Mouse (Mus musculus): ENCODE results near the gene Gstz1. TPM values are rescaled to one million over a fixed set of nuclear protein-coding genes. Genes with fewer than 3 reads are reported as not detected.

The Gstz1 gene
- polyA plus RNA-seq (2015; fragmentation: Nextera tagmentation; extraction: Ambion mirVana) = 59.8 and 60.4 TPM in 2 replicates

DNA sequence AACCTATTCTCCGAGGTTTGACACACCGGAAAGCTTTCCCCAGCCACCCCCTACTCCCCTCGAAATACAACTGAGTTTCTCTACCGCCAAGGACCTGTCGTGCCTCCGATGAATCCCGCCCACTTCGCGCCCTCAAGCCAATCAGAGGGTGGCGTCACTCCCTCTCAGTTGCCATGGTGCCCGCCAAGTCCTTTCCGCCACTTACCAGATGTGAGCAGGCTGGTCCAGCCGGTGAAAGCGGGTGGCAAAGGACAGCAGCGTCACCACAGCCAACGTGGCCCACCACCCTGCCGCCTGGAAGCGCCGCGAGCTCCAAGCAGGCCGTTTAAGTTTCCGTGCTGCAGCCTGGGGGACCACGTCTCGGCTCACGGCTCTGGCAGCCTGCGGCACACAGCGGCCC lies at the start of gene Gstz1:
Gstz1 (plus strand) TSS at position 200 of the 400 bp plus-strand sequence.
- peaks cover 8% of the 10 kb centered on the region for H3K36me3 ChIP-seq (ENCODE audit: insufficient read depth, low read length)
- under 1% methylated on average over 27 of the region's 27 CpGs for WGBS
- peaks cover 14% of the 10 kb centered on the region for H3K4me1 ChIP-seq (ENCODE audit: insufficient read depth, low read length)
- peak within 1 kb of the TSS; percentile 76 for H3K4me2 ChIP-seq (replicated peaks; ENCODE audit: low read depth, low read length)
- peak within 1 kb of the TSS; percentile 89 for H3K9ac ChIP-seq (replicated peaks; ENCODE audit: low read length)
- H3K27me3 ChIP-seq (ENCODE audit: insufficient read depth, low read length) = no peaks in the 10 kb centered on the region
- H3K27ac ChIP-seq (ENCODE audit: low read length) = peak within 1 kb of the TSS; percentile 99
- peak within 1 kb of the TSS; percentile 95 for H3K4me3 ChIP-seq (ENCODE audit: low read length)
- ATAC-seq (ENCODE audit: low FRiP score, low TSS enrichment) = peak; percentile 86
- 0 out of 2 replicates have a peak, but pooled peaks cover 4% of the 10 kb centered on the region for H3K9me3 ChIP-seq (ENCODE audit: low read length)

DNA sequence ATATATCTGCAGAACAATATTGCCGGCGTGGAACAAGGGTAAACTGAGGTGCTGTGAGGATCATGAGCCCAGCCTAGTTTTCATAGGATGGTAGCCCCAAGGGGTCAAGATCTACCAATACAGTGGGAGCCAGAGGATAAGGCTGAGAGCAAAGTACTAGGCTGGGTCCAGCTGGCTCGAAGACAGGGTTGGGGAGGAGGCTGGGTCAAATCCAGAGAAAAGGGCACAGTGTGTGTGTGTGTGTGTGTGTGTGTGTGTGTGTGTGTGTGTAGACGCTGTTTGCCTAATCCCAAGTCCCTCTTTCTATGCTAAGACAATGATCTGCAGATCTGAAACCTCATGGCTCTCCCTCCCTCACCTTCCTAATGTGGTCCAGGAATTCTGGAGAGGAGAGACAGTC lies 46.6 kb upstream of the Gstz1 start:
- WGBS = 80% methylated on average over 4 of the region's 4 CpGs
- H3K27me3 ChIP-seq (ENCODE audit: insufficient read depth, low read length) = peaks cover 30% of the 10 kb centered on the region
- no peak for ATAC-seq (ENCODE audit: low FRiP score, low TSS enrichment)

DNA sequence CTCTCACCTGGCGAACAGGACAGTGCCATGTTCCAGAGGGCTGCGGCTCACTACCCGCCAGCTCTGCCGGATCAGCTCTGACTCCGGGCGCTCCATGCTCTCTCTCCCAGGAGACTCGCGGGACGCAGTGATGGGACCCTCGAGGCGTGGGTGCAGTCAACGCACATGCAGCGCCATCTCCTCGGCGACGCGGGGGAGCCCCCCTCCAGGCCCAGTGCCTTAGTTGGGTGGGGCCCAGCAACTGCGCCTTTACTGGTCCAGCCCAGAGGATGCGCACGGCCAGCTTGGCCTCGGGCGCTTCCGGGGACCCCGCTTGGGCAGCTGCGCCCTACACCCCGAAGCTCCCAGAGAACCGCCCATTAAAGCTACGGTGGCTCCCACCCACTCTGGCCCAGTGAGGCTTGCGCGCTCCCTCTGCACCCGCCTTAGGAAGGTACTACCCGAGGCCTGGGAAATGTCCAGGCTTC lies 44.8 kb upstream of the Gstz1 start, which contains the start of gene Ngb:
Ngb (minus strand) TSS at position 375 of the 467 bp plus-strand sequence.
- H3K4me2 ChIP-seq (replicated peaks; ENCODE audit: low read depth, low read length) = peak within 1 kb of the TSS; percentile 57
- 2% methylated on average over 32 of the region's 32 CpGs for WGBS
- no peak within 1 kb of the TSS for H3K27ac ChIP-seq (ENCODE audit: low read length)
- no peaks in the 10 kb centered on the region for H3K36me3 ChIP-seq (ENCODE audit: insufficient read depth, low read length)
- H3K27me3 ChIP-seq (ENCODE audit: insufficient read depth, low read length) = peaks cover 30% of the 10 kb centered on the region
- no peak within 1 kb of the TSS; the same call in 1 of the 2 replicates for H3K9ac ChIP-seq (replicated peaks; ENCODE audit: low read length)
- peaks cover 7% of the 10 kb centered on the region for H3K4me1 ChIP-seq (ENCODE audit: insufficient read depth, low read length)
- H3K9me3 ChIP-seq (ENCODE audit: low read length) = no peaks in the 10 kb centered on the region
- H3K4me3 ChIP-seq (ENCODE audit: low read length) = peak within 1 kb of the TSS; percentile 40
- peak; percentile 61; the same call in 1 of the 2 replicates for ATAC-seq (ENCODE audit: low FRiP score, low TSS enrichment)

More for the DNA sequence above, 46.6 kb upstream of the Gstz1 start:
- Histone ChIP-seq H3K4me1 (ENCODE audit: insufficient read depth, low read length) (peaks cover 7% of the 10 kb centered on the region), H3K4me2 (replicated peaks; ENCODE audit: low read depth, low read length) (no peak overlapping the region), H3K4me3 (ENCODE audit: low read length) (no peak overlapping the region), H3K9ac (replicated peaks; ENCODE audit: low read length) (no peak overlapping the region), H3K36me3 (ENCODE audit: insufficient read depth, low read length) (no peaks in the 10 kb centered on the region), H3K9me3 (ENCODE audit: low read length) (no peaks in the 10 kb centered on the region), H3K27ac (ENCODE audit: low read length) (no peak overlapping the region)

DNA sequence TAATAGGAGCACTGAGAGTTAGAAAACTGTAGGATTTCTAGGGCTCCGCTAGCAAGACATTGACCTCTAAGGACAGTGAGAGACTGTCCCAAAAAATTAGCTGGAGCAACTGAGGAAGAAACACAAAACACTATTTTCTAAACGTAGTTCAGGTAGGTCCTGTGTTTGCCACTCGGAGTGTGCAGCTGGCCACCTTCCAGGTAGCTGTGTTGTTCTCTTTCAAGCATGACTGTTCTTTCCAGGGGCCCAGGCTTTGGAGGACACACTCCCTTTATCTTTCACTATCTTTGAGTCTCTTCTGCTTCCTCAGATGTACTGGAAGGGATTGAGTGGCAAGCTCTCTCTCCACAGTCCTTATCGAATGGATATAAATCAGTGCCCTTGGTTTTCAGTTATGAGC lies 43.5 kb upstream of the Gstz1 start:
- H3K4me3 ChIP-seq (ENCODE audit: low read length) = no peak overlapping the region
- H3K9ac ChIP-seq (replicated peaks; ENCODE audit: low read length) = no peak overlapping the region
- no peaks in the 10 kb centered on the region for H3K36me3 ChIP-seq (ENCODE audit: insufficient read depth, low read length)
- no peak for ATAC-seq (ENCODE audit: low FRiP score, low TSS enrichment)
- no peak overlapping the region for H3K4me2 ChIP-seq (replicated peaks; ENCODE audit: low read depth, low read length)
- H3K27ac ChIP-seq (ENCODE audit: low read length) = no peak overlapping the region
- 85% methylated on average over 4 of the region's 4 CpGs for WGBS
- peaks cover 7% of the 10 kb centered on the region for H3K4me1 ChIP-seq (ENCODE audit: insufficient read depth, low read length)
- H3K27me3 ChIP-seq (ENCODE audit: insufficient read depth, low read length) = peaks cover 30% of the 10 kb centered on the region
- no peaks in the 10 kb centered on the region for H3K9me3 ChIP-seq (ENCODE audit: low read length)

DNA sequence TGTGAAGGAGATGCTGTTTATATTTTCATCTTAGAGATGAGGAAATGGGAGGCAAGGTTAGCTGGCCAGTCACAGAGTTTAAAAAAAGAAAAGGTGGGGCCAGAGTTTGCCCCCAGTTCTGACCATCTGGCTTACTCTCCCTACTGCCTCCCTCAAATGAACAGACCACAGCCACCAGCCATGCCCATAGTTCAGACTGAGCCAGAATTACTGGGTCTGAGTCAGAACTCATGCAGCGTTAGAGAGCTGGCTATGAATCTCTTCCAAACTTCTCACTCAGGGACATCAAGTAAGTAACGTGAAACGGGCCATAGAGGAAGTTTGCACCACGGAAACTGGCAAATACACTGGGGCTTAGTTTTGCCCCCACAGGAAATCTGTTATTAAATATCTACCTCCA lies 42.2 kb upstream of the Gstz1 start:
- H3K36me3 ChIP-seq (ENCODE audit: insufficient read depth, low read length) = 0 out of 2 replicates have a peak, but pooled peaks cover 6% of the 10 kb centered on the region
- H3K4me1 ChIP-seq (ENCODE audit: insufficient read depth, low read length) = peaks cover 7% of the 10 kb centered on the region
- H3K27ac ChIP-seq (ENCODE audit: low read length) = no peak overlapping the region
- H3K9ac ChIP-seq (replicated peaks; ENCODE audit: low read length) = no peak overlapping the region
- no peak overlapping the region for H3K4me3 ChIP-seq (ENCODE audit: low read length)
- ATAC-seq (ENCODE audit: low FRiP score, low TSS enrichment) = no peak
- H3K4me2 ChIP-seq (replicated peaks; ENCODE audit: low read depth, low read length) = no peak overlapping the region
- H3K27me3 ChIP-seq (ENCODE audit: insufficient read depth, low read length) = peaks cover 30% of the 10 kb centered on the region
- 81% methylated on average over 4 of the region's 4 CpGs for WGBS
- H3K9me3 ChIP-seq (ENCODE audit: low read length) = no peaks in the 10 kb centered on the region

DNA sequence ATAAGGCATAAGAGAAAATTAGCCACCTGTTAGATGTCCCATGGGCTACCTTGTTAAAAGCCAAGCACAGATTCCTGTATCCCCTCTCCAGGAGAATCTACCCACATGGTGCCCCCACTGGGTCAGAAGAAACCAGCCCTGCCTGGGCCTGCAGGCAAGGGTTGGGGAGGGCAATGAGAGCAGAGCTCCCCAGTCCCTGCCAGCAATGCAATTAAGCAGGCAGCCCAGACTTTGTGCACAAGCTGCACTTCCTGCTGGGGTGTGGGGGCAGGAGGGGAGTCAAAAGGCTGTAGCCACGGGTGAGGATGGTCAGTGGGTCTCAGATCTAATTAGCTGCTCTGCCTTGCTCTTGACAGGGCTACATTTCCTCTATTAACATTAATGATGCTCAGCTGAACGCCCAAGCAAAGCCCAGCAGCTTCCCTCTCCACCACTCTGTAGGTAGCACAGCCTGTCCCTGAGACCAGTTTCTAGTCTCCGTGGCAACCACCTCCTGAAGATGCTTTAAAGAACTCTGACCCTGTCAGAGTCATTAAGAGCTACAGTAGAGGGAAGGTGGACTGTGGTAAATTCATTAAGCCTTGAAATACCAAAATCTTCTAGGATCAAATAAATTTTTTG lies 39.5 kb upstream of the Gstz1 start:
- no peak for ATAC-seq (ENCODE audit: low FRiP score, low TSS enrichment)
- Histone ChIP-seq H3K27ac (ENCODE audit: low read length) (no peak overlapping the region), H3K9me3 (ENCODE audit: low read length) (no peaks in the 10 kb centered on the region), H3K4me2 (replicated peaks; ENCODE audit: low read depth, low read length) (no peak overlapping the region), H3K4me3 (ENCODE audit: low read length) (no peak overlapping the region), H3K27me3 (ENCODE audit: insufficient read depth, low read length) (peaks cover 7% of the 10 kb centered on the region), H3K9ac (replicated peaks; ENCODE audit: low read length) (no peak overlapping the region), H3K36me3 (ENCODE audit: insufficient read depth, low read length) (peaks cover 18% of the 10 kb centered on the region; the same call in 1 of the 2 replicates), H3K4me1 (ENCODE audit: insufficient read depth, low read length) (no peaks in the 10 kb centered on the region; the same call in 1 of the 2 replicates)
- WGBS = 33% methylated on average over 3 of the region's 3 CpGs

DNA sequence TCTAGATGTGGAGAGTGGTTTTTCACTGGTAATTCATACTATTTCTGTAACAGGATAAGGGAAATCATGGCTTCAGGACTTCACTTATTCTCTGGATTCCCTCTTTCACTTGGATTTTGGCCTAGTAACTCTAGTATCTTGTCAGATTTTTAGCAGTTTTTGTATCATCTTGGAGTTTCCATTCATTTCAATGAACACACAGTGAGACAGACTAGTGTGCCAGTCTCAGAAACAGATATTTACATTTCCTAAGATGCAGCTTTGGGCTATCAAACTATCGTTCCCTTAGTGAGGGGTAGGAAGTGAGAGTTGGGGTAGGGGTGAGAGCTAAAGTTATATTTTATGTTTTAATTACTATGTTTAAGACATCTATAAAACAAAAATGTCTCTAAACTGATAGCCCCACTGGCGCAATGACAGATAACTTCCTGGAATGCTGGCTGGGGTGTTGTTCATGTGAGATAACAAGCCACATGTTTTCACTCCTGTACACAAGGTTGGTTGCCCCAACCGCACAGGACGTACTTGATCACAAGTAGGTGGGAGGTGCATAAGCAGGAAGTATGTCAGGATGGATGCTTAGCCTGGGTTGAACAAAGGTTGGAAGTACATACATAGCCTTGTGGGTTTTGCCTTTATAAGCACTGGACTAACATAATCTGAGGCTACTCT lies 24.9 kb upstream of the Gstz1 start:
- no peaks in the 10 kb centered on the region for H3K27me3 ChIP-seq (ENCODE audit: insufficient read depth, low read length)
- no peak overlapping the region for H3K9ac ChIP-seq (replicated peaks; ENCODE audit: low read length)
- no peak overlapping the region for H3K27ac ChIP-seq (ENCODE audit: low read length)
- H3K9me3 ChIP-seq (ENCODE audit: low read length) = no peaks in the 10 kb centered on the region
- peaks cover 24% of the 10 kb centered on the region for H3K36me3 ChIP-seq (ENCODE audit: insufficient read depth, low read length)
- no peaks in the 10 kb centered on the region for H3K4me1 ChIP-seq (ENCODE audit: insufficient read depth, low read length)
- no peak overlapping the region for H3K4me2 ChIP-seq (replicated peaks; ENCODE audit: low read depth, low read length)
- 66% methylated on average over 4 of the region's 4 CpGs for WGBS
- H3K4me3 ChIP-seq (ENCODE audit: low read length) = no peak overlapping the region
- no peak for ATAC-seq (ENCODE audit: low FRiP score, low TSS enrichment)

DNA sequence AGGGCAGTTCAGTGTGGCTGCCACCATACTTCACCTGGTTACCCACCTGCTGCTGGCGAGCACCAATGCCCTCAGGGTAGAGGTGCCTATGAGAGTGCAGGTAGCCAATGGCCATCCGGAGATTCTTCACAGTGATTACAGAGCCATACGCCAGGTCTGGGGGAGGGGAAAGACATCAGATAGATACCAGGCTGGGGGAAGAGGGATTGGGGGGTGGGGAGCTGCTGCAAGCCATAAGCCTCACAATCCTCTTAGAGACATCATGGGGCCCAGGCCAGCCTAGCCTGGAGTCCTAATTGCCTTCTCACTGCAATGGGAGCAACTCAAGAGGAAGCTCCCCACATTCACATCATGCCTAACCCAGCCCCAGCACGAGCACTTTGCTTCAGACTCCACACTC lies 19.7 kb upstream of the Gstz1 start:
- Histone ChIP-seq H3K9ac (replicated peaks; ENCODE audit: low read length) (no peak overlapping the region), H3K27me3 (ENCODE audit: insufficient read depth, low read length) (no peaks in the 10 kb centered on the region), H3K27ac (ENCODE audit: low read length) (no peak overlapping the region), H3K4me3 (ENCODE audit: low read length) (no peak overlapping the region), H3K4me2 (replicated peaks; ENCODE audit: low read depth, low read length) (no peak overlapping the region), H3K36me3 (ENCODE audit: insufficient read depth, low read length) (peaks cover 20% of the 10 kb centered on the region), H3K4me1 (ENCODE audit: insufficient read depth, low read length) (no peaks in the 10 kb centered on the region), H3K9me3 (ENCODE audit: low read length) (no peaks in the 10 kb centered on the region)
- 60% methylated on average over 4 of the region's 4 CpGs for WGBS
- no peak for ATAC-seq (ENCODE audit: low FRiP score, low TSS enrichment)

DNA sequence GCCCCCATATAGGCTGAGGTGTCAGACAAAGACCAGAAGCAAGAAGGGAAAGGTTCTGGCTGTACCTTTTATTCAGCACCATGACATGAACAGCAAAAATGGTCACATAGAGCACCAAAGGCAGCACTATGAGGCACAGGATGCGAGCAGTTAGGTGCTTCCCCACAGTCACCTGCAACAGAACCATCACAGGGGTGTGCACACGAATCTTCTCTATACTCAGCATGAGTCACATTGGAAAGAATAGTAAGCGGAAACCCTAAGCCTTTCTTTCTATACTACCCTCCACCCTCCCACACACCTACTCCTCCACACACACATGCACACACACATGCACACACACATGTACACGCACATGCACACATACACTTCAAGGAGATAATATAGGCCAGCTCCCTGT lies 16.7 kb upstream of the Gstz1 start:
- no peak overlapping the region for H3K27ac ChIP-seq (ENCODE audit: low read length)
- 90% methylated on average over 4 of the region's 4 CpGs for WGBS
- ATAC-seq (ENCODE audit: low FRiP score, low TSS enrichment) = no peak

DNA sequence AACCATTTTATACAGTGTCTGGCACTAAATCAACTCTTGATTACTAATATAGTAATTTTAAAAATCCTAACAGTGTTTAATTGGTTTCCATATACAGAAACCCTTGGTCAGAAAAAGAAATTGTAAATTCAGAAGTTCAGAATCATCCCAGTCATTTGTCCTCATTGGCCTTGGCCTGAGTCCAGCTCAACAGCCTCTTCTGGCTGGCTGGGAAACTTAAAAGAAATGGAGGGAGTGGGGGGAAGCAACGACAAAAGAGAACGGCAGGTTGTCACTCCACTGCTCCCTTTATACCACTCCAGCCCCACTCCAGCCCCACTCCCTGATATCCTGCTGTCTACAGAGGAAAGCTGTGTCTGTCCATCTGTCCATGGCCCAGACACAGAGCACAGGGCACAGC lies 15.8 kb upstream of the Gstz1 start:
- no peak overlapping the region for H3K4me2 ChIP-seq (replicated peaks; ENCODE audit: low read depth, low read length)
- H3K4me1 ChIP-seq (ENCODE audit: insufficient read depth, low read length) = no peaks in the 10 kb centered on the region
- H3K9ac ChIP-seq (replicated peaks; ENCODE audit: low read length) = no peak overlapping the region
- no peaks in the 10 kb centered on the region for H3K27me3 ChIP-seq (ENCODE audit: insufficient read depth, low read length)
- H3K9me3 ChIP-seq (ENCODE audit: low read length) = no peaks in the 10 kb centered on the region
- H3K36me3 ChIP-seq (ENCODE audit: insufficient read depth, low read length) = peaks cover 12% of the 10 kb centered on the region
- no peak overlapping the region for H3K4me3 ChIP-seq (ENCODE audit: low read length)
- WGBS = 71% methylated on average over 2 of the region's 2 CpGs
- no peak overlapping the region for H3K27ac ChIP-seq (ENCODE audit: low read length)
- no peak for ATAC-seq (ENCODE audit: low FRiP score, low TSS enrichment)

More for the DNA sequence above, 16.7 kb upstream of the Gstz1 start:
- no peak overlapping the region for H3K4me2 ChIP-seq (replicated peaks; ENCODE audit: low read depth, low read length)
- peaks cover 12% of the 10 kb centered on the region for H3K36me3 ChIP-seq (ENCODE audit: insufficient read depth, low read length)
- no peaks in the 10 kb centered on the region for H3K27me3 ChIP-seq (ENCODE audit: insufficient read depth, low read length)
- H3K9me3 ChIP-seq (ENCODE audit: low read length) = no peaks in the 10 kb centered on the region
- no peaks in the 10 kb centered on the region for H3K4me1 ChIP-seq (ENCODE audit: insufficient read depth, low read length)
- H3K9ac ChIP-seq (replicated peaks; ENCODE audit: low read length) = no peak overlapping the region
- no peak overlapping the region for H3K4me3 ChIP-seq (ENCODE audit: low read length)
